Comparison of ENCODE assay signal across 37 mouse cellular contexts in the genomic region with DNA sequence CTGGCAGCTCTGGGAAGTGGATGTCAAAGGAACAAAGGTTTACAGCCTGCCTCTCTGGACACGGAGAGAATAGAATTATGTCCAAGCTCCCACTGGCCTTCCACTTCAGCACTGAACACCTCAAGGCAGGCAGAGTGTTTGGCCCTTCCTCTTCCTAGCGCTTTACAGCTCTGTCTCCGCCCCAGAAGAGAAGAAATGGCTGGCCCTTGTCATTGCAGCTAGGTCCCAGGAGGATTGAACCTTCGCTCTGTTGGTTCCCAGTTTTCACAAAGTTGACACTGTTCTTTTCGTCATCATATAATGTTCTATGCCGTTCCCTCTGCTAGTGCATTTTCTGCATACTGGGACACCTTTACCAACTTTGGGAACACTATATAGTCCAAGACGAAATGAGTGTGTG. TPM values are rescaled to one million over a fixed set of nuclear protein-coding genes. Genes with fewer than 3 reads are reported as not detected.
"Had no signal": no experiment of that assay in that cellular context is flagged by ENCODE, and none has a peak within 500 bp of the region (broad histone marks: within the 10 kb centered on the region; RNA-seq: fewer than 3 reads in every experiment).

No protein-coding gene starts in this region.

- H3K36me3 ChIP-seq: heart, embryonic 15.5 days; liver, embryonic 13.5 days; liver, embryonic 15.5 days had no signal

- H3K4me3 ChIP-seq: heart, embryonic 15.5 days; hindbrain, embryonic 13.5 days; hindbrain, embryonic 15.5 days; kidney, embryonic 15.5 days; layer of hippocampus, adult 2 months; left cerebral cortex, adult 2 months; liver, embryonic 13.5 days; liver, embryonic 15.5 days had no signal

- H3K27ac ChIP-seq: heart, embryonic 15.5 days; hindbrain, embryonic 13.5 days; hindbrain, embryonic 15.5 days; hindbrain, postnatal 0 days; kidney, embryonic 15.5 days; kidney, postnatal 0 days; layer of hippocampus, adult 2 months; left cerebral cortex, adult 2 months; liver, embryonic 13.5 days; liver, embryonic 15.5 days had no signal

- ATAC-seq: forebrain, postnatal 0 days; hindbrain, postnatal 0 days; intestine, embryonic 16.5 days had no signal

- H3K9me3 ChIP-seq: heart, embryonic 15.5 days; hindbrain, embryonic 13.5 days; hindbrain, embryonic 15.5 days; kidney, embryonic 15.5 days; liver, embryonic 13.5 days; liver, embryonic 15.5 days had no signal

- DNase-seq: forebrain, postnatal 0 days; gastrocnemius, postnatal 14 days; gastrocnemius, postnatal 36 days; heart, adult 18-20 months; kidney, adult 11 months; kidney, adult 2 months; kidney, adult 9 months; kidney, postnatal 14 days; kidney, postnatal 36 days; liver; liver, embryonic 13.5 days had no signal

- H3K27me3 ChIP-seq: heart, embryonic 15.5 days; hindbrain, embryonic 13.5 days; hindbrain, embryonic 15.5 days; kidney, embryonic 15.5 days; liver, embryonic 13.5 days; liver, embryonic 15.5 days had no signal

- H3K4me1 ChIP-seq: hindbrain, embryonic 13.5 days; hindbrain, embryonic 15.5 days; kidney, embryonic 15.5 days; liver, embryonic 13.5 days; liver, embryonic 15.5 days had no signal

- H3K9ac ChIP-seq: forebrain, postnatal 0 days; heart, embryonic 15.5 days; hindbrain, embryonic 13.5 days; hindbrain, embryonic 15.5 days; kidney, embryonic 15.5 days; liver, embryonic 13.5 days; liver, embryonic 15.5 days had no signal

- H3K4me2 ChIP-seq: heart, embryonic 11.5 days; heart, embryonic 15.5 days; hindbrain, embryonic 13.5 days; hindbrain, embryonic 15.5 days; kidney, embryonic 15.5 days; liver, embryonic 11.5 days; liver, embryonic 13.5 days; liver, embryonic 15.5 days had no signal

RNA-seq across cellular contexts. Expression of a gene that starts 44.6 kb away (rescaled TPM):
- total RNA-seq: forebrain, postnatal 0 days; gastrocnemius, adult 18-20 months; gastrocnemius, adult 8-10 months; gastrocnemius, postnatal 14 days; gastrocnemius, postnatal 36 days; heart, adult 18-20 months; heart, postnatal 25 days; hematopoietic stem cell, adult 5-6 weeks; hindbrain, postnatal 0 days; layer of hippocampus, adult 2 months; layer of hippocampus, postnatal 10 days; layer of hippocampus, postnatal 25 days; left cerebral cortex, adult 2 months; left cerebral cortex, postnatal 14 days; left cerebral cortex, postnatal 36 days had no signal
- polyA plus RNA-seq: forebrain, postnatal 0 days; gonadal fat pad, adult 2 months; heart, embryonic 11.5 days; heart, embryonic 15.5 days; heart, postnatal 0 days; hindbrain, embryonic 11.5 days; hindbrain, embryonic 13.5 days; hindbrain, embryonic 15.5 days; hindbrain, postnatal 0 days; intestine, embryonic 14.5 days; intestine, embryonic 16.5 days; kidney, adult 2 months; kidney, embryonic 15.5 days; large intestine, adult 2 months; limb, embryonic 14.5 days; liver, embryonic 11.5 days; liver, embryonic 13.5 days; liver, embryonic 15.5 days had no signal
